Mouse (Mus musculus): Measurements from ENCODE around the gene Fam222a. TPM values are rescaled to one million over a fixed set of nuclear protein-coding genes. Genes with fewer than 3 reads are reported as not detected.

Gene Fam222a
- polyA plus RNA-seq, 1 experiment from 2014 or later = 5.7 TPM

DNA sequence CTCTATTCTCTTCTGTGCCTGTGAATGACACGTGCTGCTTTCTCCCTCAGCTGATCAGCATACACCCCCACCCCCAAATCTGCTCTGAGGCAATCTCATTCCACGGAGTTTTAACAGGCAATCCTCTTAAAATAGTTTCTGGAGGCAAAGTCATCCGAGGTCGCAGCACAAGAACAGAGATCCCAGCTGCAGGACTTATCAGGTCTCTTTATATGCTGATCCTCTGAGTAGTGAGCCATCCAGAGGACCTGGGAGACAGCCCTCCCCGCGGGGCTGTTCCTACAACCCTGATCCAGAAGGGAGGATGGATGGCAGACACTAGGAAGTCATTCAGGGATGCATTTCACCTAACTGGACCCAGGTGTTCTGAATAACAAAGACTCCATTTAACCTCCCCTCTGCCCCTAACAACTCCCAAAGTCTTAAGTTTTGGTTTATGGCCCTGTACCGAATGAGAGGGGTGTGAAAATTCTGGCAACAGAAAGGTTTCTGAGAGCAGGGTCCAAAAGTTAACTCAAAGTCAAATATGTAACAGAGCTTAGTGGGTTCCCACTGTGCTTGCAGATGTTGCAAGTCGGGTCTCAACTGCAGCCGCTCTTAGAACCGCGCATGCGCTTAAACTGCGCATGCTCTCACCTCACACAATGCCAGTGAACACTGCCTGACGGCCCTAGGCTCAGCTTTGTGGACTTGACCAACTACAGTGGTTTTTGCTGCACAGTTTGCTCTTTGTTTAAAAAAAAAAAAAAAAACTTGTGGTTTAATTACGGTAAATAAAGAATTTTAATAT lies 26.0 kb upstream of the Fam222a start:
- ATAC-seq (ENCODE audit: low FRiP score, low TSS enrichment) (no peak), DNase-seq (peak; percentile 67)
- no peak overlapping the region for H3K4me2 ChIP-seq (ENCODE audit: low read length)
- no peaks in the 10 kb centered on the region for H3K9me3 ChIP-seq (ENCODE audit: control insufficient read depth, low read length)
- 35% methylated on average over 15 of the region's 15 CpGs for WGBS
- H3K4me3 ChIP-seq (replicated peaks; ENCODE audit: low read depth, low read length) = no peak overlapping the region
- H3K4me1 ChIP-seq (ENCODE audit: control insufficient read depth, insufficient read depth, low read length) = peaks cover 14% of the 10 kb centered on the region
- no peaks in the 10 kb centered on the region for H3K36me3 ChIP-seq (ENCODE audit: control insufficient read depth, insufficient read depth, low read length)
- no peak overlapping the region for H3K9ac ChIP-seq (replicated peaks; ENCODE audit: low read length)
- no peak overlapping the region for H3K27ac ChIP-seq (replicated peaks; ENCODE audit: low read depth, low read length)
- H3K27me3 ChIP-seq (ENCODE audit: control insufficient read depth, insufficient read depth, low read length) = no peaks in the 10 kb centered on the region

- no peaks in the 10 kb centered on the region for H3K9me3 ChIP-seq (ENCODE audit: control insufficient read depth, low read length)
- H3K4me2 ChIP-seq (ENCODE audit: low read length) = no peak overlapping the region
- H3K36me3 ChIP-seq (ENCODE audit: control insufficient read depth, insufficient read depth, low read length) = no peaks in the 10 kb centered on the region
- H3K27ac ChIP-seq (replicated peaks; ENCODE audit: low read depth, low read length) = no peak overlapping the region
- WGBS = 89% methylated on average over 6 of the region's 6 CpGs
- ATAC-seq (ENCODE audit: low FRiP score, low TSS enrichment) (no peak), DNase-seq (no peak)
- H3K27me3 ChIP-seq (ENCODE audit: control insufficient read depth, insufficient read depth, low read length) = no peaks in the 10 kb centered on the region
- H3K4me1 ChIP-seq (ENCODE audit: control insufficient read depth, insufficient read depth, low read length) = peaks cover 6% of the 10 kb centered on the region; the same call in 1 of the 2 replicates
- no peak overlapping the region for H3K9ac ChIP-seq (replicated peaks; ENCODE audit: low read length)
- no peak overlapping the region for H3K4me3 ChIP-seq (replicated peaks; ENCODE audit: low read depth, low read length)
Observed at GRCm38 (mm10) chr5:114543656-114544055, 24.2 kb upstream of the Fam222a start.

DNA sequence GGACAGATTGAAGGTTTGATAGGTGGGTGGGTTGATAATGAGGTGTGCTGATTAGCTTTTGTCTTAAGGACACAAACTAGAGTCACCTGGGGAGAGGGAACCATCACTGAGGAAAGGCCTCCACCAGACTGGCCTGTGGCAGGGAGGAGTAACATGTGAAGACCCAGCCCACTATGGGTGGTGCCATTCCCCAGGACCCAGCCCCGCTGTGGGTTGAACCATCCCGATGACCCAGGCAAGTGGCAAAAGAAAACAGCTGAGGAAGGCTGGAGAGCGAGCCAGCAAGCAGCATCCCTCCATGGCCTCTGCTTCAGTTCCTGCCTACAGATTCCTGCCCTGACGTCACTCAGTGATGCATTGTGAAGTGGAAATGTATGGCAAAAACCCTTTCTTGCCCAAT lies 23.6 kb upstream of the Fam222a start:
- 88% methylated on average over 4 of the region's 4 CpGs for WGBS
- H3K4me2 ChIP-seq (ENCODE audit: low read length) = no peak overlapping the region
- ATAC-seq (ENCODE audit: low FRiP score, low TSS enrichment) (no peak), DNase-seq (no peak)
- no peaks in the 10 kb centered on the region for H3K36me3 ChIP-seq (ENCODE audit: control insufficient read depth, insufficient read depth, low read length)
- no peak overlapping the region for H3K27ac ChIP-seq (replicated peaks; ENCODE audit: low read depth, low read length)
- no peak overlapping the region for H3K4me3 ChIP-seq (replicated peaks; ENCODE audit: low read depth, low read length)
- H3K9ac ChIP-seq (replicated peaks; ENCODE audit: low read length) = no peak overlapping the region
- 0 out of 2 replicates have a peak, but pooled peaks cover 2% of the 10 kb centered on the region for H3K4me1 ChIP-seq (ENCODE audit: control insufficient read depth, insufficient read depth, low read length)
- H3K27me3 ChIP-seq (ENCODE audit: control insufficient read depth, insufficient read depth, low read length) = no peaks in the 10 kb centered on the region
- no peaks in the 10 kb centered on the region for H3K9me3 ChIP-seq (ENCODE audit: control insufficient read depth, low read length)

GRCm38 (mm10) chr5:114545076-114545475 lies 22.7 kb upstream of the Fam222a start:
- no peak for ATAC-seq (ENCODE audit: low FRiP score, low TSS enrichment)
- WGBS = 79% methylated on average over 9 of the region's 9 CpGs
- no peak overlapping the region for H3K27ac ChIP-seq (replicated peaks; ENCODE audit: low read depth, low read length)
- no peak overlapping the region for H3K4me2 ChIP-seq (ENCODE audit: low read length)
- no peak overlapping the region for H3K9ac ChIP-seq (replicated peaks; ENCODE audit: low read length)
- no peak for DNase-seq
- no peaks in the 10 kb centered on the region for H3K36me3 ChIP-seq (ENCODE audit: control insufficient read depth, insufficient read depth, low read length)
- no peaks in the 10 kb centered on the region for H3K27me3 ChIP-seq (ENCODE audit: control insufficient read depth, insufficient read depth, low read length)
- no peak overlapping the region for H3K4me3 ChIP-seq (replicated peaks; ENCODE audit: low read depth, low read length)
- no peaks in the 10 kb centered on the region for H3K9me3 ChIP-seq (ENCODE audit: control insufficient read depth, low read length)
- 0 out of 2 replicates have a peak, but pooled peaks cover 2% of the 10 kb centered on the region for H3K4me1 ChIP-seq (ENCODE audit: control insufficient read depth, insufficient read depth, low read length)

DNA sequence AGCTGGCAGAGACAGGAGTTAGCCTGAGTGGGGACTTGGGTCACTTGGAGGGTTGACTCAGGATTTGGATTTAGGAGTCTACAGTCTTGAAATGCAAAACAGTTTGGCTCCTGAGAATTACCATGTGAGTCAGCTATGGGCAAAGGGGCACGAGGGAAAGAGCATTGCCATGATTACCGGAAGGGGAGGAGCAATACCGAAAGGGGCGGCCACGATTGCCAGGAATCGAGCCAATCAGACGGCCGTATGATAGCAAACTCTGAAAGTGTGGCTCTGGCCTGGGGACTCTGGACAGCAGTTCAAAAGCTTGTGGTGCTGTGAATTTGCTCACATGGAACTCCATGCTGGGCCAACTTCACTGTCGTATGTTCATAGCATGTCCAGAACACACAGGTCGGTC lies 18.8 kb upstream of the Fam222a start:
- Histone ChIP-seq H3K36me3 (ENCODE audit: control insufficient read depth, insufficient read depth, low read length) (no peaks in the 10 kb centered on the region), H3K4me3 (replicated peaks; ENCODE audit: low read depth, low read length) (no peak overlapping the region), H3K4me1 (ENCODE audit: control insufficient read depth, insufficient read depth, low read length) (peaks cover 10% of the 10 kb centered on the region), H3K9ac (replicated peaks; ENCODE audit: low read length) (no peak overlapping the region), H3K27me3 (ENCODE audit: control insufficient read depth, insufficient read depth, low read length) (no peaks in the 10 kb centered on the region), H3K4me2 (ENCODE audit: low read length) (no peak overlapping the region), H3K9me3 (ENCODE audit: control insufficient read depth, low read length) (no peaks in the 10 kb centered on the region), H3K27ac (replicated peaks; ENCODE audit: low read depth, low read length) (no peak overlapping the region)
- DNase-seq (no peak), ATAC-seq (ENCODE audit: low FRiP score, low TSS enrichment) (no peak)
- 95% methylated on average over 10 of the region's 10 CpGs for WGBS

GRCm38 (mm10) chr5:114549770-114550169 lies 18.0 kb upstream of the Fam222a start:
- 81% methylated on average over 3 of the region's 3 CpGs for WGBS
- DNase-seq = no peak
- H3K4me2 ChIP-seq (ENCODE audit: low read length) = no peak overlapping the region
- H3K4me1 ChIP-seq (ENCODE audit: control insufficient read depth, insufficient read depth, low read length) = peaks cover 10% of the 10 kb centered on the region
- H3K9ac ChIP-seq (replicated peaks; ENCODE audit: low read length) = no peak overlapping the region
- no peak overlapping the region for H3K27ac ChIP-seq (replicated peaks; ENCODE audit: low read depth, low read length)
- H3K36me3 ChIP-seq (ENCODE audit: control insufficient read depth, insufficient read depth, low read length) = no peaks in the 10 kb centered on the region
- H3K4me3 ChIP-seq (replicated peaks; ENCODE audit: low read depth, low read length) = no peak overlapping the region
- H3K9me3 ChIP-seq (ENCODE audit: control insufficient read depth, low read length) = no peaks in the 10 kb centered on the region
- no peaks in the 10 kb centered on the region for H3K27me3 ChIP-seq (ENCODE audit: control insufficient read depth, insufficient read depth, low read length)
- no peak for ATAC-seq (ENCODE audit: low FRiP score, low TSS enrichment)

GRCm38 (mm10) chr5:114550431-114550830 lies 17.4 kb upstream of the Fam222a start:
- ATAC-seq (ENCODE audit: low FRiP score, low TSS enrichment) = no peak

GRCm38 (mm10) chr5:114550886-114551492 lies 16.8 kb upstream of the Fam222a start:
- Histone ChIP-seq H3K27me3 (ENCODE audit: control insufficient read depth, insufficient read depth, low read length) (no peaks in the 10 kb centered on the region), H3K4me1 (ENCODE audit: control insufficient read depth, insufficient read depth, low read length) (peaks cover 10% of the 10 kb centered on the region), H3K9me3 (ENCODE audit: control insufficient read depth, low read length) (no peaks in the 10 kb centered on the region), H3K4me2 (ENCODE audit: low read length) (no peak overlapping the region), H3K36me3 (ENCODE audit: control insufficient read depth, insufficient read depth, low read length) (no peaks in the 10 kb centered on the region), H3K27ac (replicated peaks; ENCODE audit: low read depth, low read length) (0 out of 2 replicates have a peak overlapping the region, but pooled peaks have one; percentile 49), H3K9ac (replicated peaks; ENCODE audit: low read length) (no peak overlapping the region), H3K4me3 (replicated peaks; ENCODE audit: low read depth, low read length) (no peak overlapping the region)
- DNase-seq (peak; percentile 52), ATAC-seq (ENCODE audit: low FRiP score, low TSS enrichment) (no peak)
- 8% methylated on average over 6 of the region's 6 CpGs for WGBS

More at GRCm38 (mm10) chr5:114550431-114550830, 17.4 kb upstream of the Fam222a start:
- H3K4me2 ChIP-seq (ENCODE audit: low read length) = no peak overlapping the region
- peaks cover 10% of the 10 kb centered on the region for H3K4me1 ChIP-seq (ENCODE audit: control insufficient read depth, insufficient read depth, low read length)
- H3K9me3 ChIP-seq (ENCODE audit: control insufficient read depth, low read length) = no peaks in the 10 kb centered on the region
- DNase-seq = peak; percentile 29
- no peaks in the 10 kb centered on the region for H3K27me3 ChIP-seq (ENCODE audit: control insufficient read depth, insufficient read depth, low read length)
- H3K27ac ChIP-seq (replicated peaks; ENCODE audit: low read depth, low read length) = 0 out of 2 replicates have a peak overlapping the region, but pooled peaks have one; percentile 49
- 31% methylated on average over 7 of the region's 7 CpGs for WGBS
- H3K36me3 ChIP-seq (ENCODE audit: control insufficient read depth, insufficient read depth, low read length) = no peaks in the 10 kb centered on the region
- H3K9ac ChIP-seq (replicated peaks; ENCODE audit: low read length) = no peak overlapping the region
- H3K4me3 ChIP-seq (replicated peaks; ENCODE audit: low read depth, low read length) = no peak overlapping the region
